Mouse (Mus musculus) liver, adult 2 months (tissue): Measurements from ENCODE around the gene Ddost. TPM values are rescaled to one million over a fixed set of nuclear protein-coding genes. Genes with fewer than 3 reads are reported as not detected.

Source experiments
- DNase-seq: peaks from one replicate; pipeline ENCODE4 v3.0.0-alpha.2; 2011; ENCODE audit warnings: low read depth, low spot score; ENCODE audit errors: extremely low read depth
- H3K27ac ChIP-seq: fragments of 200-500 bp; replicated peaks from 2 replicates; pipeline ENCODE4 v1.5.1; 2012; ENCODE audit warnings: low read depth, mild to moderate bottlenecking, control low read depth, inconsistent platforms, low read length; ENCODE audit not compliant: insufficient read depth
- H3K27me3 ChIP-seq: fragments of 200-500 bp; 2 replicates; pipeline ENCODE4 v1.6.1; 2012; ENCODE audit warnings: mild to moderate bottlenecking, moderate library complexity, low read length, inconsistent platforms; ENCODE audit not compliant: control insufficient read depth, insufficient read depth
- H3K36me3 ChIP-seq: fragments of 200-500 bp; 2 replicates; pipeline ENCODE4 v1.6.1; 2012; ENCODE audit warnings: low read length, inconsistent platforms; ENCODE audit not compliant: control insufficient read depth, insufficient read depth
- H3K4me1 ChIP-seq: fragments of 200-500 bp; 2 replicates; pipeline ENCODE4 v1.6.1; 2011; ENCODE audit warnings: low read length; ENCODE audit not compliant: control insufficient read depth, insufficient read depth
- H3K4me3 ChIP-seq: fragments of 200-500 bp; 2 replicates; pipeline ENCODE4 v1.5.1; 2011; ENCODE audit warnings: low read depth, mild to moderate bottlenecking, control low read depth, low read length, moderate library complexity; ENCODE audit not compliant: insufficient read depth
- H3K79me2 ChIP-seq: fragments of 200-500 bp; 2 replicates; pipeline ENCODE4 v1.6.1; 2012; ENCODE audit warnings: inconsistent platforms, mild to moderate bottlenecking, low read length, moderate library complexity; ENCODE audit not compliant: control insufficient read depth, insufficient read depth
- H3K9ac ChIP-seq: fragments of 200-500 bp; 2 replicates; pipeline ENCODE4 v1.6.1; 2012; ENCODE audit warnings: low read depth, mild to moderate bottlenecking, control low read depth, inconsistent platforms, low read length
- CTCF ChIP-seq: fragments of 200-500 bp; IDR thresholded peaks from 2 replicates; pipeline ENCODE4 v1.5.1; 2011; ENCODE audit warnings: low read depth, low read length, control low read depth
- POLR2A ChIP-seq: fragments of 200-500 bp; IDR thresholded peaks from 2 replicates; pipeline ENCODE4 v1.6.1; 2011; ENCODE audit warnings: low read length, control low read depth; ENCODE audit not compliant: insufficient read depth; ENCODE audit errors: extremely low read depth
- WGBS: fragments of 180-500 bp; shearing (Covaris S2); methylation state at CpG from one replicate; pipeline ENCODE4 v1.1.7; 2018; 5-methylcytosine and 5-hydroxymethylcytosine counted together
- polyA plus RNA-seq: library from polyadenylated mRNA; depleted of rRNA; stranded (reverse); fragments of >200 nt; gene quantifications from 2 replicates; pipeline ENCODE4 v1.2.3, GENCODE M21; 2012
- total RNA-seq: library from RNA; depleted of rRNA; stranded (reverse); fragments of >200 nt; gene quantifications from 2 replicates; pipeline ENCODE4 v1.2.3, GENCODE M21; 2014

The Ddost gene
- total and polyA plus RNA-seq, 2 experiments = 93.9 to 145 TPM

GRCm38 (mm10) chr4:138307025-138307424 is 2.5 kb downstream of the Ddost start:
- TF ChIP-seq CTCF (no peak), POLR2A (no peak)
- Histone ChIP-seq H3K4me1 (peaks cover 8% of the 10 kb centered on the region), H3K79me2 (peaks cover 9% of the 10 kb centered on the region; the same call in 1 of the 2 replicates), H3K27ac (no peak overlapping the region), H3K9ac (no peak overlapping the region), H3K27me3 (no peaks in the 10 kb centered on the region), H3K4me3 (no peak overlapping the region), H3K36me3 (no peaks in the 10 kb centered on the region; the same call in 1 of the 2 replicates)
- 90% methylated on average over 3 of the region's 3 CpGs for WGBS
- DNase-seq = no peak

DNA sequence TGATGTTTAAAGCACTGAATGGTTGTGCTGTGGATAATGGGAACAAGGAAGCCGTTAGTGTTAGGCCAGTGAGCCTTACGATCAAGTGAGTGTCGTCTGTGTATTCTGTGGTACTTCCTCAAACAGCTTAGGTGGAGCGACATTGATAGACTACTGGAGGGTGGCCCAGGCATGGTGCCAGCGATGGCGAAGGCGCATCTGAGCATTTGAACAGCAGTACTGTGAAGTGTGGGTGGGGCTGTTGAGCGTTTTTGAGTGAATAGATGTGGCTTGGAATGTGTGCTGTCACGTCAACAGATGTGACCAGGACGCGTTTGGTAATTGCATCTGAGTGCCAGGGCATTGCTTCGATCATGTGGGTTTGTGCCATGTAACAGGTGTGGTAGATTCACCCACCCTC is 3.2 kb downstream of the Ddost start:
- DNase-seq = no peak

GRCm38 (mm10) chr4:138310311-138310910 is 5.9 kb downstream of the Ddost start:
- H3K27ac ChIP-seq = no peak overlapping the region
- H3K79me2 ChIP-seq = peaks cover 3% of the 10 kb centered on the region; the same call in 1 of the 2 replicates
- H3K36me3 ChIP-seq = peaks cover 7% of the 10 kb centered on the region
- no peak for DNase-seq
- WGBS = 86% methylated on average over 19 of the region's 19 CpGs
- no peak overlapping the region for H3K9ac ChIP-seq
- TF ChIP-seq CTCF (no peak), POLR2A (no peak)
- H3K27me3 ChIP-seq = no peaks in the 10 kb centered on the region
- no peak overlapping the region for H3K4me3 ChIP-seq
- H3K4me1 ChIP-seq = peaks cover 5% of the 10 kb centered on the region

More for the DNA sequence above, 3.2 kb downstream of the Ddost start:
- 89% methylated on average over 12 of the region's 12 CpGs for whole genome bisulfite sequencing
- Histone ChIP-seq H3K27me3 (no peaks in the 10 kb centered on the region), H3K27ac (no peak overlapping the region), H3K36me3 (peaks cover under 1% of the 10 kb centered on the region; the same call in 1 of the 2 replicates), H3K4me1 (peaks cover 8% of the 10 kb centered on the region), H3K9ac (no peak overlapping the region), H3K4me3 (no peak overlapping the region), H3K79me2 (peaks cover 9% of the 10 kb centered on the region; the same call in 1 of the 2 replicates)
- TF ChIP-seq CTCF (no peak), POLR2A (no peak)

- 56% methylated on average over 8 of the region's 8 CpGs for WGBS
- TF ChIP-seq POLR2A (no peak), CTCF (peak; percentile 93)
- Histone ChIP-seq H3K27me3 (no peaks in the 10 kb centered on the region), H3K79me2 (no peaks in the 10 kb centered on the region), H3K9ac (no peak overlapping the region), H3K27ac (no peak overlapping the region), H3K36me3 (peaks cover 9% of the 10 kb centered on the region), H3K4me3 (no peak overlapping the region), H3K4me1 (no peaks in the 10 kb centered on the region)
- DNase-seq = peak; percentile 30
Observed at GRCm38 (mm10) chr4:138311595-138311994, 7.1 kb downstream of the Ddost start.

DNA sequence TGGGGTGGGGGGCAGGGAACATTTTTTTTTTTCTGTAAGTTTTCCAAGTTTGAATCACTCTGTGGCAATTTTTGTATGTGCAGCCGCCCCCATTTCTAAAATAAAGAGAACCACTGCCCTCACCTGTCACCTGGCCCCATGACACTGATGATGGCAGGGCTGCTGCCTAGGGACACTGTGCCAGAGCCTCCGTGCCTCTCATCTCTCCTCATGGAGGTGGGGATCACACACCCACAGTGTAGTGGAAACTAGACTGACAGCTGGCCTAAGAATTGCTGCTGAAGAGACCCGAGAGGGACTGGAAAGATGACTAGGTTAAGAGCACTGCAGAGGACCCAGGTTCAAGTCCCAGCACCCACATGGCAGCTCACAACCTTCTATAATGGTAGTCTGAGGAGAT is 7.6 kb downstream of the Ddost start:
- peaks cover 1% of the 10 kb centered on the region; the same call in 1 of the 2 replicates for H3K79me2 ChIP-seq
- H3K27ac ChIP-seq = no peak overlapping the region
- no peak overlapping the region for H3K9ac ChIP-seq
- no peak overlapping the region for H3K4me3 ChIP-seq
- TF ChIP-seq CTCF (no peak), POLR2A (no peak)
- H3K36me3 ChIP-seq = peaks cover 14% of the 10 kb centered on the region
- H3K27me3 ChIP-seq = no peaks in the 10 kb centered on the region
- H3K4me1 ChIP-seq = no peaks in the 10 kb centered on the region
- DNase-seq = no peak
- WGBS = 80% methylated on average over 3 of the region's 3 CpGs

DNA sequence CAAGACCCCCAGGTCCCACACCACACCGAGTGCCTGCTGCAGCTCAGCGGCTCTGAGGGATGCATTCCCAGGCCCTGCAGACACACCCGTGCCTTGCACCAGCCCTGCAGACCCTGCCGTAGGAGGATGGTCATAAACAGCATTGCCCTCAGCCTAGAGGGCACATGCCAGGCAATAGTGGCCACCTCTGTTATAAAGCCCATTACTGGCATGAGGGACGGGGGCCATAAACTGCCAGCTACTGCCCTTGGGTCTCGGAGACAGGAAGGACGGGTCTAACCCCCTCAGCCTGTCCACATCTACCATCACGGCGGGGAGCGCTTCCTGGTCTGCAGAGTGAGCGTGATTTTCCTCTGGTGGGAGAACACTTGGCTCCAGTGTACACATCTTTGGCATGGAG is 8.5 kb downstream of the Ddost start:
- TF ChIP-seq CTCF = no peak
- no peak for TF ChIP-seq POLR2A
- no peak overlapping the region for H3K27ac ChIP-seq
- H3K4me3 ChIP-seq = no peak overlapping the region
- H3K79me2 ChIP-seq = peaks cover 2% of the 10 kb centered on the region; the same call in 1 of the 2 replicates
- H3K9ac ChIP-seq = no peak overlapping the region
- 87% methylated on average over 11 of the region's 11 CpGs for WGBS
- no peak for DNase-seq
- no peaks in the 10 kb centered on the region for H3K27me3 ChIP-seq
- peaks cover 16% of the 10 kb centered on the region for H3K36me3 ChIP-seq
- H3K4me1 ChIP-seq = no peaks in the 10 kb centered on the region
